Mouse (Mus musculus) mouse embryonic stem cell (cell line): Measurements from ENCODE around the gene Klhl30.

Source experiments
- in situ Hi-C, 2 experiments: fragments of 300-500 bp; cut with MboI; formaldehyde crosslinking; loops; 1 replicate in 1 of 2; 3 replicates in 1 of 2; pipeline ENCODE4 v1.14.3; 2019 to 2020; ENCODE audit warnings: low sequenced_read_pairs in 2 of 2, low pct_unique_long_range_greater_than_20kb in 1 of 2, mixed read lengths in 1 of 2; ENCODE audit not compliant: unreplicated experiment in 1 of 2

Gene Klhl30

DNA sequence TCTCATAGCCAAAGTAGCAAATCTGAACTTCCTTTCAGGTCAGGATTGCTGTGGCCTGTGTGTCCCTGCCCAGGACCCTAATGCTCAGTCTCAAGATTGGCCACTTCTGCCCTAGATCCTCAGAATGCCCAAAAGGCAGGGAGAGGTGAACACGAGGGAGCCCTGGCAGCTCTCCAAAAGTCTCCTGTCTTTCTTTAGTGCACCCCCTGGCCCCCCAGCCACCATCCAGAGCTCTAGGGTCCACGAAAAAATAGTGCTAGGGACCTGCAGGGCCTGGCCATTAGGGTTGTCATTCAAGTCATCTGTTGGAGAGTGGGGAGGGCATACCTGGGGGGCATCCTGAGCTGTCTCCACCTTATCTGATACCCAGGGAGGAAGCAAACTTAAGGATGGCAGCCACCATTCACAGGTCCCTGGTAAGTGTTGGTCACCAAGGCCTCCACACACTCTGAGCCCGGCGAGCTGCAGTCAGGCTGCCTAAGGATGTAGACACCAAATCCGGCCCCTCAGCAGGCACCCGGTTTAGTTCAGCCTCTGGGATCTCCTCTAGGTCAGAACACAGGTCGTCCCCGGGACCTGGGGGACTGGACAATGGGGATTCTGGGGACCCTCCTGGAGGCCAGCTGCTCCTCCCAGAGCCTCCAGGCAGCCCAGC is 60.9 kb downstream of the Klhl30 start:
- in situ Hi-C loops = no loop called here
